Mouse (Mus musculus): Measurements from ENCODE around the gene Hist1h2ag.

GRCm38 (mm10) chr13:22029928-22030327 is 12.8 kb downstream of the Hist1h2ag start:
- TF ChIP-seq FLI1 (IDR thresholded peaks at IDR 0.05; ENCODE audit: low read length) (no peak), GATA1 (IDR thresholded peaks at IDR 0.05; ENCODE audit: borderline replicate concordance, low read length) (no peak)

Data from megakaryocyte, embryonic 14.5 days (primary cell).